Mouse (Mus musculus) embryonic facial prominence, embryonic 10.5 days (tissue): ENCODE measurements at regions not wholly inside any gene's neighbourhood (a gene's known extent, or its start where the extent isn't known, plus 50 kb on each side); places are given as distances from the start of the nearest gene placed in this dataset.
"Not testable (repeated sequence)": the region's sequence is repeated elsewhere in the genome, so short reads cannot be mapped to it uniquely, and the experiment has no call there.

Source experiments
- DNase-seq: peaks from one replicate; pipeline ENCODE4 v3.0.0-alpha.2; 2017; ENCODE audit warnings: low spot score
- H3K27ac ChIP-seq: fragments of 300-500 bp; sonication (generic); replicated peaks from 2 replicates; pipeline ENCODE4 v1.5.1; 2016; ENCODE audit warnings: mild to moderate bottlenecking
- H3K27me3 ChIP-seq: fragments of 300-500 bp; sonication (generic); replicated peaks from 2 replicates; pipeline ENCODE4 v1.6.1; 2016; ENCODE audit warnings: low read depth, mild to moderate bottlenecking; ENCODE audit not compliant: poor library complexity, severe bottlenecking
- H3K36me3 ChIP-seq: fragments of 300-500 bp; sonication (generic); replicated peaks from 2 replicates; pipeline ENCODE4 v1.6.1; 2016; ENCODE audit warnings: mild to moderate bottlenecking, moderate library complexity
- H3K4me1 ChIP-seq: fragments of 300-500 bp; sonication (generic); 2 replicates; pipeline ENCODE4 v1.6.1; 2016
- H3K4me3 ChIP-seq: fragments of 300-500 bp; sonication (generic); 2 replicates; pipeline ENCODE4 v1.5.1; 2016; ENCODE audit warnings: mild to moderate bottlenecking, moderate library complexity
- H3K9me3 ChIP-seq: fragments of 300-500 bp; sonication (generic); 2 replicates; pipeline ENCODE4 v1.6.1; 2016; ENCODE audit warnings: mild to moderate bottlenecking
- WGBS: fragments of 180-500 bp; shearing (Covaris S2); methylation state at CpG from one replicate; pipeline ENCODE4 v1.1.7; 2016; 5-methylcytosine and 5-hydroxymethylcytosine counted together

DNA sequence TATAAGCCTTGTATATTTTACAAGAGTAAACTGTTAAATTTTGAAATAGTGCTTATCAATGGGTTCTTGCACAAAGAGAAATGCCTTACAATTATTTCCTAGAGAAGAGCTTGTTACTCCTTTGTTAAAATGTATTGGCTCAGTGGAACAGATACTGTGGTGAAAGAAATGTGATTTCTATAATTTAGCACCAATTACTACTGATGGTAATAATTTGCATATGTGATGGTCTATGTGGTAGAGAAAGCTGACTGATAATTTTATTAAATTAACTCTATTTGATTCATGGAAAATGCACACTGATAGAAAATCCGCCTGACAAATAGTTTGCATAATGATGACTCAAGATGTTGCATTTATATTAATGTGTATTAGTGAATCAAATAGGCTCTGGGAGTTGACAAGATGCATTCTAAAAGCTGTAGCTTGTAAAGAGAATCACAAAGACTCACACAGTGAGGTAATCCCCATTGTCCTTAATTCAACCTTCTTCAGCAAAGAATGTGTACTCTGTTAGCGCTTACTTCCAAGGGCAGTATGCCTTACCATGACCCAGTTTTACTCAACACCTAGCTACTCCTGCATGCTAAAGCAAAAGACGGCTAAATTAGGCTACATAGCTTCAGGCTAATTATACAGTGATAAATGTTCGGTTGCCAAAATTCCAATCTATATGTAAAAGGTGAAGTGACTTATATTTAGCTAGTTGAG lies 329.8 kb upstream of the Cenpq start:
- no peaks in the 10 kb centered on the region for H3K9me3 ChIP-seq
- no peaks in the 10 kb centered on the region for H3K27me3 ChIP-seq
- no peak overlapping the region for H3K4me3 ChIP-seq
- no peaks in the 10 kb centered on the region for H3K4me1 ChIP-seq
- WGBS: 58% methylated on average over 4 of the region's 4 CpGs
- no peaks in the 10 kb centered on the region for H3K36me3 ChIP-seq
- H3K27ac ChIP-seq: no peak overlapping the region
- DNase-seq: no peak

GRCm38 (mm10) chr17:41261495-41261894 lies 326.6 kb upstream of the Cenpq start:
- DNase-seq: no peak
- H3K4me1 ChIP-seq: no peaks in the 10 kb centered on the region
- no peaks in the 10 kb centered on the region for H3K27me3 ChIP-seq
- no peaks in the 10 kb centered on the region for H3K36me3 ChIP-seq
- H3K4me3 ChIP-seq: no peak overlapping the region
- H3K27ac ChIP-seq: no peak overlapping the region
- WGBS: 91% methylated on average over 1 of the region's 1 CpGs
- H3K9me3 ChIP-seq: no peaks in the 10 kb centered on the region

- Histone ChIP-seq H3K36me3 (no peaks in the 10 kb centered on the region), H3K9me3 (no peaks in the 10 kb centered on the region), H3K4me1 (no peaks in the 10 kb centered on the region), H3K27me3 (no peaks in the 10 kb centered on the region), H3K27ac (no peak overlapping the region), H3K4me3 (no peak overlapping the region)
- 74% methylated on average over 2 of the region's 2 CpGs for WGBS
- DNase-seq: no peak
These were observed 313.6 kb upstream of the Cenpq start for GRCm38 (mm10) chr17:41248406-41248805.

GRCm38 (mm10) chr17:41227128-41228014 lies 292.5 kb upstream of the Cenpq start:
- WGBS: 77% methylated on average over 3 of the region's 3 CpGs
- H3K4me1 ChIP-seq: no peaks in the 10 kb centered on the region
- no peaks in the 10 kb centered on the region for H3K27me3 ChIP-seq
- peak overlapping the region; percentile 5; the same call in 1 of the 2 replicates for H3K27ac ChIP-seq
- H3K36me3 ChIP-seq: no peaks in the 10 kb centered on the region
- H3K9me3 ChIP-seq: no peaks in the 10 kb centered on the region
- no peak for DNase-seq
- no peak overlapping the region for H3K4me3 ChIP-seq

DNA sequence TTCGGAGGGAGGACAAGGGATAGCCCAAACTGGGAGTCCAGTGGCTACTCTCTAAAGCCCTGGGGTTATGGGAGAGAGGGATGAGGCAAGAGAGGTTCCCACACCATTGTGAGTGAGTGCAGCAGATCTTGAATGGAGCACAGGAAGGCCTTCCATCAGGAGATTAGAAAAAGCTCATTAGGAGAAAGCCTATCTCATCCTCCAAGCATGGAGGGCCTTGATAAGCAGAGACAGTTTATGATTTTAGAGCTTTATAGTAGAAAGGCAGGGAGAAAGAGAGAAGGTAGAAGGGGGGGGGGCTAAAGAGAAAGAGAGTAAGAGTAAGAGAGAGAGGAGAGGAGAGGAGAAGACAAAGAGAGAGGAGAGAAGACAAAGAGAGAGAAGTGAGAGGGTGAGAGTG lies 282.0 kb upstream of the Cenpq start:
- Histone ChIP-seq H3K4me1 (no peaks in the 10 kb centered on the region), H3K36me3 (no peaks in the 10 kb centered on the region), H3K27ac (no peak overlapping the region), H3K4me3 (no peak overlapping the region), H3K27me3 (no peaks in the 10 kb centered on the region), H3K9me3 (no peaks in the 10 kb centered on the region)
- whole genome bisulfite sequencing: 81% methylated on average over 1 of the region's 1 CpGs
- DNase-seq: no peak

DNA sequence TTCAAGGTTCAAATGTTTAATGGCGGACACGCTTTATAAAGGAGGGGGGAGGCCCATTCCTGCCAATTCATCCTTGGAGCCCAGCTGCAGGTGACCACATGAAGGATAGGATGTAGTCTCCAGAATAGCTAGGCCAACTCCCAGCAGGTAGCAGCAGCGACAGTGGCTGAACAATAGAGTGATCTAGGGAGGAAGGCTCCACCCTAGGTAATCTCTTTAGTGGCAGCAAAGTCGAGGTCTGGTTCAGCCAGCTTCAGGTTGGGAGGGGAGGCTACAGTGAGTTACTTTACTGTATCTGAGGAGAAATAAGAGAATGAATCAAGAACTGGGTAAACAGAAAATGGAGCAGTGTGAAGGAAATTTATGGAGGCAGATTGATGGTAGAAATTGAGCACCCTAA lies 264.6 kb upstream of the Cenpq start:
- not testable (repeated sequence) for H3K27me3 ChIP-seq, H3K4me1 ChIP-seq, DNase-seq, H3K4me3 ChIP-seq, H3K27ac ChIP-seq, H3K9me3 ChIP-seq, H3K36me3 ChIP-seq
- WGBS: 47% methylated on average over 4 of the region's 4 CpGs

- WGBS: 90% methylated on average over 3 of the region's 3 CpGs
These were observed 255.5 kb upstream of the Cenpq start for GRCm38 (mm10) chr17:41190371-41190770.

DNA sequence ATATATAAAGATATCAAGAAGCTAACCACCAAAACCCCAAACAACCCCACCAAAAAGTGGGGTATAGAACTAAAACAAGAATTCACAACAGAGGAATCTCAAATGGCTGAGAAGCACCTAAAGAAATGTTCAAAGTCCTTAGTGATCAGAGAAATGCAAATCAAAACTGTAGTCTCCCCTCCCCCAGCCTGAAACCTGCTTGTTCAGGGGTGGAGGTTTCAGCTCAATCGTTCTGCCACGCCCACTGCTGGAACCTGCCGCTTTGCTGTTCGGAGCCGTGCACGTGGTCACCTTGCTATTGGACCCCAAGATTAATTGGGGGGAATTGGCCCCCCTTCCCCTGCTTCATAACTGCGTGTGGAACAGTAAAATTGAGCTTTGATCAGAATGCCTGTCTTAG lies 251.8 kb upstream of the Cenpq start:
- not testable (repeated sequence) for H3K4me3 ChIP-seq, H3K4me1 ChIP-seq, H3K9me3 ChIP-seq, H3K36me3 ChIP-seq, H3K27me3 ChIP-seq, DNase-seq, H3K27ac ChIP-seq
- 87% methylated on average over 7 of the region's 7 CpGs for WGBS

More at GRCm38 (mm10) chr17:41190371-41190770, 255.5 kb upstream of the Cenpq start:
- H3K27me3 ChIP-seq, DNase-seq, H3K27ac ChIP-seq, H3K9me3 ChIP-seq, H3K4me1 ChIP-seq, H3K4me3 ChIP-seq, H3K36me3 ChIP-seq: not testable (repeated sequence)

GRCm38 (mm10) chr17:41184751-41185150 lies 249.9 kb upstream of the Cenpq start:
- no peaks in the 10 kb centered on the region for H3K27me3 ChIP-seq
- no peaks in the 10 kb centered on the region for H3K36me3 ChIP-seq
- no peak overlapping the region for H3K27ac ChIP-seq
- WGBS: 72% methylated on average over 2 of the region's 2 CpGs
- H3K4me1 ChIP-seq: no peaks in the 10 kb centered on the region
- no peak for DNase-seq
- H3K4me3 ChIP-seq: no peak overlapping the region
- H3K9me3 ChIP-seq: no peaks in the 10 kb centered on the region

DNA sequence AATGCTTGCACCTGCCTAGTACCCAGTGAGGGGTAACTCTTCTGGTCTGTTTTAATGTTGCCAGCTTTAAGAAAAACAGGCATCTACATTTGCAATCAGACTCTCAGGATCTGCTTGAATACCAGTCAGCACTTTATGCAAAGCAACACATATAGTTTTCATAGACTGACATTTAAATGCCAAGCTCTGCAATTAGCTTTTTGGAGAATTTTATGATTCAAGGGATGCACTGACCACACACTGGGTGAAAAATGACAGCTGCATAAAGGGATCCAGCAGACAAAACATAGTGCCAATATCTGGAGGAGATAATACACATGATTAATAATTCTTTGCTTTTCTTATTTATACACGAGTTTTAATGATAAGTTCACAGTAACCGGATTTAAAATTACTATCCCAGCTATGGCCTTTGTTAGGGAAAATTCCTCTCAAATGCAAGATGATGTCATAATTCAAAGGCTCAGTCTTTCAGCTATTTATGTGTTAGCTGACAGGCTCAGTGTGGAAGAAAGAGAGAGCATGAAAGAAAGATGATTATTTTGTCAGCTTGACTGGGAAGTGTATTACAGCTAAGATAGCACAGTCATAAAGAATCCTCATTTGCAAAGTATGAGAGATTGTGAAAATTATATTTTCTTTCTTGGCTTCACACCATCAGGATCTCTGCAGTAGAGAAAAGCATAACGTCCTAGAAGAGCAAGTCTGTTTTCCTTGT lies 219.0 kb upstream of the Cenpq start:
- 79% methylated on average over 3 of the region's 3 CpGs for WGBS
- Histone ChIP-seq H3K4me1 (no peaks in the 10 kb centered on the region), H3K36me3 (no peaks in the 10 kb centered on the region), H3K9me3 (no peaks in the 10 kb centered on the region), H3K4me3 (no peak overlapping the region), H3K27ac (no peak overlapping the region), H3K27me3 (no peaks in the 10 kb centered on the region)
- DNase-seq: no peak

GRCm38 (mm10) chr17:41152427-41152826 lies 217.6 kb upstream of the Cenpq start:
- H3K27me3 ChIP-seq: no peaks in the 10 kb centered on the region
- no peaks in the 10 kb centered on the region for H3K36me3 ChIP-seq
- 68% methylated on average over 2 of the region's 2 CpGs for WGBS
- no peak overlapping the region for H3K4me3 ChIP-seq
- H3K9me3 ChIP-seq: no peaks in the 10 kb centered on the region
- DNase-seq: no peak
- H3K27ac ChIP-seq: no peak overlapping the region
- H3K4me1 ChIP-seq: no peaks in the 10 kb centered on the region

GRCm38 (mm10) chr17:41144523-41144922 lies 209.7 kb upstream of the Cenpq start:
- Histone ChIP-seq H3K4me3 (no peak overlapping the region), H3K27me3 (no peaks in the 10 kb centered on the region), H3K4me1 (no peaks in the 10 kb centered on the region), H3K36me3 (no peaks in the 10 kb centered on the region), H3K27ac (no peak overlapping the region), H3K9me3 (no peaks in the 10 kb centered on the region)
- DNase-seq: no peak
- WGBS: 82% methylated on average over 4 of the region's 4 CpGs
